Mouse (Mus musculus) neutrophil, adult 59 days (primary cell): ENCODE measurements around the gene Gm11116. TPM values are rescaled to one million over a fixed set of nuclear protein-coding genes. Genes with fewer than 3 reads are reported as not detected.

Experiments
- total RNA-seq, 2 experiments: library from RNA; stranded (reverse); gene quantifications; 1 replicate in 1 of 2; 2 replicates in 1 of 2; pipeline ENCODE4 v1.2.4; 2023

Gm11116 gene
- total RNA-seq, result not detected

GRCm38 (mm10) chr5:88111430-88111829, at the start of gene Gm11116:
TSS of gene Gm11116 (minus strand) at chr5:88111530.

DNA sequence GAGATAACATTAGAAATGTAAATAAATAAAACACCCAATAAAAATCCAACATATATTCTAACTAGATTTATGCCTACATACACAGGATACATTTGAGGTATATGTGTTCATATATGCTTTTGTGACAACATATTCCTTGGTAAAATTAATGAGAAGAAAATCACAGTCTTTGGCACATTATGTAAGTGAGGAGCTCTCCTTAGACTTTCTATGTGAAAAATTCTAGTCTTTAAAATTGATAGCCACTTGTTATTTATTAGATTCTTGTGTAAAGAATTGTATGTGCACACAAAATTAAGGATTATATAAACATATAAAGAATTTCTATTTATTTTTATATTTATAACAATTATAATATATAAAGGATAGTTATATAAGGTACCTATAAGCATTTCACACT, 42.7 kb upstream of the Gm11116 start, which contains the start of gene Gm11115:
Gm11115 (minus strand) TSS at position 101 of the 400 bp plus-strand sequence.

GRCm38 (mm10) chr5:88086256-88086655, 25.1 kb downstream of the Gm11116 start, which contains the start of gene Smr2:
TSS of gene Smr2 (plus strand) at chr5:88086556.

Other genes with a start within 250 kb of the Gm11116 start
- gene Odam, start 226.5 kb downstream of the Gm11116 start, total RNA-seq, result not detected
- gene Csn3, start 186.0 kb downstream of the Gm11116 start, total RNA-seq, result not detected
- gene 2310003L06Rik, start 142.1 kb downstream of the Gm11116 start, total RNA-seq, result not detected
- not detected for gene Gm28434, start 142.0 kb downstream of the Gm11116 start, total RNA-seq
- gene Cabs1, start 132.1 kb downstream of the Gm11116 start, total RNA-seq, result not detected
- gene Smr3a, start 109.0 kb downstream of the Gm11116 start, total RNA-seq, result not detected
- not detected for gene Smr2, start 25.0 kb downstream of the Gm11116 start, total RNA-seq
- not detected for gene Gm11115, start 42.6 kb upstream of the Gm11116 start, total RNA-seq
- gene Gm7714, start 157.4 kb upstream of the Gm11116 start, total RNA-seq, result not detected
- not detected for gene Prol1, start 205.8 kb upstream of the Gm11116 start, total RNA-seq